ENCODE assay signal across 11 mouse cellular contexts in the genomic region with DNA sequence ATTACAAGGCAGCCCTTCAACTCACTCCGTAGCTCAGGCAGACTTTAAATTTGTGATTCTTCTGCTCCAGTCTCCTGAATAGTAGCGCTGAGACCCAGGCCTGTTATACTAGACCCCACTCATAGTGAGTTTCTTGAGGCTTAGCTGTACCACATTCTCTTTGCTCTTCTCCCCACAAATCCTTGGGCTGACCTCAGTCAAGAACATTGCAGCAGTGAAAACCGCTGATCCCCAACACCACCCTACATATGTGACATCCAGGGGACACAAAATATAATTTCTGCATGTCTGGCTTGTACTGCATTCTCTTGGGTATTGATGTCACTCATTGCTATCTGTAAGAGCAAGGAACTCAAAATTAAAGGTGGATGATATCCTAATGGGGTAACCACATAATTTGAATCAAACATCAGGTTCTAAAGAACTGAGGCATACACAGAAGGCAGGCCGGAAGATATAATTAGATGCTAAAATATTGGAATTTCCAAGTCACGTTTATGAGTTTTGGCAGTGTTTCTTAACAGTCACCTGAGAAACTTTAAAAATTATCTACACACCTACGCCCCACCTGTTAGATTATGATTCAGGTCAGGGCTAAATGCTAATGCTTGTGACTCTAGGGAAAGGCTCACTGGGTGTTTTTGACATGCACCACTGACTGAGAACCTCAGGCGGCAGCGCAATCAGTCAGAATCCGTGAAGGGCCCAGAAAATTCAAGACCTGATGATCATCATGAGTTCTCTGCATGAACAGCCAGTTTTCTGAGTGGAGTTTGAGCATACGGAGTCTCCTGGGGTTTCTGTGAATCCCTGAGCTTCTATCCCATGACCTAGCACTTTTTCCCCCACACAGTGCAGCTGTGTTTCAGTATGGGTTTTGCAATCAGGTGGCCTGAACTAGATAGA. TPM values are rescaled to one million over a fixed set of nuclear protein-coding genes. Genes with fewer than 3 reads are reported as not detected.
A peak's percentile ranks its signal among the peaks of the same experiment; 100 is the strongest.
DNase-seq lines count a peak whose midpoint lies in the region; ATAC-seq and TF ChIP-seq lines count a peak whose summit lies in the region.
"Had no signal": no experiment of that assay in that cellular context is flagged by ENCODE, and none has a peak within 500 bp of the region (broad histone marks: within the 10 kb centered on the region; RNA-seq: fewer than 3 reads in every experiment).

No protein-coding gene starts in this region.

- 90% methylated on average over 10 of the region's 10 CpGs for WGBS in intestine, embryonic 16.5 days
- 91% methylated on average over 10 of the region's 10 CpGs for WGBS in intestine, postnatal 0 days
- 90% methylated on average over 10 of the region's 10 CpGs for WGBS in hindbrain, embryonic 13.5 days

- H3K36me3 ChIP-seq in intestine, embryonic 16.5 days (ENCODE audit: control insufficient read depth, insufficient read depth, low read length), result no peaks in the 10 kb centered on the region
- no peaks in the 10 kb centered on the region for H3K36me3 ChIP-seq in intestine, postnatal 0 days (ENCODE audit: control insufficient read depth, insufficient read depth)
- H3K36me3 ChIP-seq in hindbrain, embryonic 13.5 days, result no peaks in the 10 kb centered on the region
- H3K36me3 ChIP-seq: heart, embryonic 13.5 days; neural tube, embryonic 13.5 days had no signal

- no peaks in the 10 kb centered on the region for H3K27me3 ChIP-seq in intestine, embryonic 16.5 days (replicated peaks; ENCODE audit: control insufficient read depth, insufficient read depth, low read length)
- H3K27me3 ChIP-seq in intestine, postnatal 0 days (replicated peaks; ENCODE audit: control insufficient read depth, insufficient read depth, low read length), result no peaks in the 10 kb centered on the region
- H3K27me3 ChIP-seq in hindbrain, embryonic 13.5 days, result no peaks in the 10 kb centered on the region
- H3K27me3 ChIP-seq: heart, embryonic 13.5 days; neural tube, embryonic 13.5 days had no signal

- H3K27ac ChIP-seq in intestine, embryonic 16.5 days (ENCODE audit: low read length), result no peak overlapping the region
- H3K27ac ChIP-seq in intestine, postnatal 0 days (ENCODE audit: low read depth, low read length), result no peak overlapping the region
- no peak overlapping the region for H3K27ac ChIP-seq in hindbrain, embryonic 13.5 days
- H3K27ac ChIP-seq: heart, embryonic 13.5 days; neural tube, embryonic 13.5 days had no signal

- no peaks in the 10 kb centered on the region for H3K4me1 ChIP-seq in intestine, embryonic 16.5 days (ENCODE audit: control insufficient read depth, insufficient read depth, low read length)
- no peaks in the 10 kb centered on the region for H3K4me1 ChIP-seq in intestine, postnatal 0 days (replicated peaks; ENCODE audit: control insufficient read depth, insufficient read depth, low read length)
- no peaks in the 10 kb centered on the region for H3K4me1 ChIP-seq in hindbrain, embryonic 13.5 days (replicated peaks)
- H3K4me1 ChIP-seq: neural tube, embryonic 13.5 days had no signal

- H3K4me3 ChIP-seq in intestine, embryonic 16.5 days (ENCODE audit: low read length), result no peak overlapping the region
- no peak overlapping the region for H3K4me3 ChIP-seq in intestine, postnatal 0 days (ENCODE audit: low read depth, low read length)
- no peak overlapping the region for H3K4me3 ChIP-seq in hindbrain, embryonic 13.5 days
- H3K4me3 ChIP-seq: heart, embryonic 13.5 days; neural tube, embryonic 13.5 days had no signal

- 0 out of 2 replicates have a peak overlapping the region, but pooled peaks have one; percentile 22 for H3K9ac ChIP-seq in intestine, embryonic 16.5 days (ENCODE audit: low read depth, low read length)
- H3K9ac ChIP-seq in intestine, postnatal 0 days (ENCODE audit: low read depth, low read length), result no peak overlapping the region
- no peak overlapping the region for H3K9ac ChIP-seq in hindbrain, embryonic 13.5 days
- H3K9ac ChIP-seq: heart, embryonic 13.5 days; neural tube, embryonic 13.5 days had no signal

- DNase-seq in R1 (ENCODE audit: low read depth, low spot score), result peak; percentile 11
- DNase-seq in kidney, adult 9 months, result peak; percentile 71
- DNase-seq in embryo, embryonic 10.5 days (ENCODE audit: low spot score), result no peak
- no peak for DNase-seq in right cerebral cortex, postnatal 4 days
- DNase-seq: cerebellum, adult 8-10 months had no signal

- H3K4me2 ChIP-seq in intestine, embryonic 16.5 days (ENCODE audit: low read depth, low read length), result no peak overlapping the region
- H3K4me2 ChIP-seq in intestine, postnatal 0 days (replicated peaks; ENCODE audit: low read depth), result no peak overlapping the region
- H3K4me2 ChIP-seq in hindbrain, embryonic 13.5 days, result no peak overlapping the region
- H3K4me2 ChIP-seq: heart, embryonic 13.5 days; neural tube, embryonic 13.5 days had no signal

- no peak for ATAC-seq in intestine, embryonic 16.5 days
- no peak for ATAC-seq in intestine, postnatal 0 days
- peak; percentile 30; the same call in 1 of the 2 replicates for ATAC-seq in megakaryocyte, adult 5-6 weeks (ENCODE audit: poor library complexity, severe bottlenecking)
- no peak for ATAC-seq in hindbrain, embryonic 13.5 days (ENCODE audit: low FRiP score)

- TF ChIP-seq CTCF in intestine, postnatal 0 days (IDR thresholded peaks at IDR 0.05; ENCODE audit: low read depth), result no peak

- H3K9me3 ChIP-seq in intestine, embryonic 16.5 days (ENCODE audit: control insufficient read depth, low read length), result no peaks in the 10 kb centered on the region
- H3K9me3 ChIP-seq in intestine, postnatal 0 days (ENCODE audit: control insufficient read depth), result no peaks in the 10 kb centered on the region
- H3K9me3 ChIP-seq in hindbrain, embryonic 13.5 days, result no peaks in the 10 kb centered on the region
- H3K9me3 ChIP-seq: heart, embryonic 13.5 days; neural tube, embryonic 13.5 days had no signal

RNA-seq across cellular contexts. Expression of a gene that starts 8.5 kb away (rescaled TPM):
- polyA plus RNA-seq in intestine, embryonic 16.5 days (2015; fragmentation: Nextera tagmentation; extraction: Ambion mirVana), result 2.7 and 2.9 TPM in 2 replicates
- 2.7 and 3.8 TPM in 2 replicates for polyA plus RNA-seq in intestine, postnatal 0 days (2015; fragmentation: Nextera tagmentation; extraction: Ambion mirVana)
- total RNA-seq in megakaryocyte, adult 5-6 weeks (2015), result 7.0 and 9.5 TPM in 2 replicates
- total RNA-seq in megakaryocyte, adult 5-6 weeks (2017), result 16.8 and 17.1 TPM in 2 replicates
- 0.40 and 0.45 TPM in 2 replicates for polyA plus RNA-seq in hindbrain, embryonic 13.5 days (2015; fragmentation: Nextera tagmentation; extraction: Ambion mirVana)

RNA-seq across cellular contexts. Expression of a gene that starts 51.0 kb away (rescaled TPM):
- 33.6 and 35.8 TPM in 2 replicates for polyA plus RNA-seq in intestine, embryonic 16.5 days (2015; fragmentation: Nextera tagmentation; extraction: Ambion mirVana)
- 27.6 and 37.7 TPM in 2 replicates for polyA plus RNA-seq in intestine, postnatal 0 days (2015; fragmentation: Nextera tagmentation; extraction: Ambion mirVana)
- 24.0 and 24.3 TPM in 2 replicates for total RNA-seq in megakaryocyte, adult 5-6 weeks (2015)
- 50.1 and 61.1 TPM in 2 replicates for total RNA-seq in megakaryocyte, adult 5-6 weeks (2017)
- polyA plus RNA-seq in hindbrain, embryonic 13.5 days (2015; fragmentation: Nextera tagmentation; extraction: Ambion mirVana), result 116 and 131 TPM in 2 replicates

Comparison
In these comparisons a context has a peak if more than half of its experiments do, and no peak if none do; other contexts are left out.
1. DNase-seq: peak in R1 (single experiment) and kidney, adult 9 months (single experiment); none in embryo, embryonic 10.5 days (single experiment) and right cerebral cortex, postnatal 4 days (single experiment).